Mouse (Mus musculus): Measurements from ENCODE around the gene Tmem120a.

- TF ChIP-seq EP300 (IDR thresholded peaks at IDR 0.05; ENCODE audit: low read depth) (no peak), CTCF (IDR thresholded peaks at IDR 0.05; ENCODE audit: low read depth) (no peak)
Measured at GRCm38 (mm10) chr5:135731322-135731721, 12.9 kb downstream of the Tmem120a start.

All from liver, embryonic 14.5 days (tissue).